Mouse (Mus musculus) NIH3T3 (cell line): ENCODE data around the gene Klhdc3.

Source experiments
- DNase-seq: peaks from one replicate; pipeline ENCODE4 v3.0.0-alpha.2; 2012; ENCODE audit warnings: low read depth

Klhdc3 gene

DNA sequence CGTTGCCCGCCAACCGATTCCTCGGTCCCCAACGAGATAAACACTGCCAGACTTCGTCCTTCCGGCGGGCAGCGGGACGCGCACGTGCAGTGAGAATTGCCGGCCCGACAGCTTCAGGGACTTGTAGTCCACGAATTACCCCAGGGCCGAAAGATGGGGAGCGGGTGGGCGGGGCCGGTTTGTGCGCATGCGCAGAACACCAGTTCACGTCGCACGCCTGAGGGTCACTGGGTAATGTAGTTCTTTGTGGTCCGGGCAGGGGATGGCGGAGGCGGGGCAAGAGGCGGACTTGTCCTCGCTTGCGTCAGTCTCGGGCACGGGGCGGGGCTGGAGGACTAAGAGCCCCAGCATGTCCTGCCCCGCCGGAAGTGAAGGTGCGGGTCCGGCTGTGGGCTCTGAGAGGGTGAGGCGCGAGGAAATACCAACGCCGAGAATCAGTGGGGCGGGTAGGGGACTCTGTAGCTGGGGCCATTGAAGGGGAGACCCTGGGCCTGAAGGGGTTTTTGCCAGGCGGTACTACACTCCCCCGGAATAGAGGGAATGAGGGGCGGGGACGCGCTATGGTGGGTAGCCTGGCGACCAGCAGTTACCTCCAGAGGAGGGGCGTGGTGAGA lies at the start of gene Klhdc3:
Klhdc3 (minus strand) TSS at position 155 of the 614 bp plus-strand sequence.
- peak; percentile 99 for DNase-seq

DNA sequence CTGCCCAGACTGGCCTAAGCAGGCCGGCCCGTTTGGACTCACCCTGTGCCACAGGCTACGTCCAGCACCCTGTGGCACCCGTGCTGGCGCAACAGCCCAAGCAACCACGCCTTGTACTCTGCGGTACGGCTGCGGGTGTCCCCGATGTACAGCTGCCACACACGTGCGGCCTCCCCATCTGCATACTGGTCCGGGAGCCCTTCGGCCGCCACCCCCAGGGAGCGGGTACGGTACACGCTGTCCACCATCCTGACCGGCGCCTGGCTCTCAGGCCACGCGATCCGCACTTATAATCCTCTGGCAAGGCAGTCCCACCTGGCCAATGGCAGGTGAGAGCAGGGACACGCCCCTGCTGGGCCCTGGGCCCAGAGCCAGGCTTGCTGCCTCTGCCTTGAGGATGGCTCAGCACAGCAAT lies 48.2 kb upstream of the Klhdc3 start, which contains the start of gene Gnmt:
Gnmt (minus strand) TSS at position 265 of the 415 bp plus-strand sequence.
- no peak for DNase-seq

DNA sequence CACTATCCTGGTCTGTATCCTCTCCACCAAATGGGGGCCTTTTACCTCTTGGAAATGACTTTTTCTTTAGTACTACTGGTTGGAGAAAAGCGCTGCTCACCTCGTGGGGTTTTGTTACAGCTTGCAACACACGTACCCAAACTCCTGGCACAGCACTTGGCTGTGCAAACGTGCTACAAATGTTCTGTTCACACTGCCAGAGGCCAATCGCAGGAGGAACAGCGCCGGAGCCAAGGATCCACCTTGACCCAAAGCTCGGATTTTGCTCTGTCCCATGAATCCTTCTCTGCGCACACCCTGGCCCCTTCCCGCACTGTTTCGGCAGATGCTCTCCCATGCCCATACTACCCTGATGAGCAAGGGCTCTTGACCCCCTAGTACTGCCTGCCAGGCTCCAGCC lies 47.8 kb upstream of the Klhdc3 start:
- DNase-seq = no peak

DNA sequence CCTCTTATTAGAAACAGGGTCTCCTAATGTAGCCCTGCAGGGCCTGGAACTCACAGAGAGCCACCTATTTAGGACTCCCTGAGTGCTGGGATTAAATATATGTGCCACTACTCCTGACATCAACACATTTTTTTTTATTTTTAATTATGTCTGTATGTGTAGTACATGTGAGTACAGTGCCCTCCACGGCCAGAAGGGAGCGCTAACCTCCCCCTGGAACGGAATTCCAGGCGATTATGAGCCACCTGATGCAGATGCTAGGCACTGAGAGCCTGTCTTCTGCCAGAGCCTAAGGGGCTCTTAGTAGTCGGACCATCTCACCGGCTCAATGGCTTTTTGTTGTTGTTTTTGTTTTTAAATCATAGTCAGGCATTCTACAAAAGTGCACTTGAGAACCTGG lies 47.3 kb upstream of the Klhdc3 start:
- peak; percentile 56 for DNase-seq

DNA sequence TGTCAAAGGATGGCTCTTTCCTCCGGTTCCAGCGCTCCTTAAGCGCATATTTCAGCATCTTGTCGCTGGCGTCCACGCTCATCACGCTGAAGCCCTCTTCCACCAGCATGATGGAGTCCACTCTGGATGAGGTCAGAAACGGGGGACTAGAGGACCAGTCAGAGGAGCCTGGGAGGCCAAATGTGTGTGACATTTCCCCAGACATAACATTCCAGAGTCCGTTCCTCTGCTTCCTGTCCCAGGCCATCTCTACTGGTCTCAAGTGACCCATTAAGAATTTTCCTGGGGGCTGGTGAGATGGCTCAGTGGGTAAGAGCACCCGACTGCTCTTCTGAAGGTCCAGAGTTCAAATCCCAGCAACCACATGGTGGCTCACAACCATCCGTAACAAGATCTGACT lies 46.6 kb upstream of the Klhdc3 start:
- no peak for DNase-seq

DNA sequence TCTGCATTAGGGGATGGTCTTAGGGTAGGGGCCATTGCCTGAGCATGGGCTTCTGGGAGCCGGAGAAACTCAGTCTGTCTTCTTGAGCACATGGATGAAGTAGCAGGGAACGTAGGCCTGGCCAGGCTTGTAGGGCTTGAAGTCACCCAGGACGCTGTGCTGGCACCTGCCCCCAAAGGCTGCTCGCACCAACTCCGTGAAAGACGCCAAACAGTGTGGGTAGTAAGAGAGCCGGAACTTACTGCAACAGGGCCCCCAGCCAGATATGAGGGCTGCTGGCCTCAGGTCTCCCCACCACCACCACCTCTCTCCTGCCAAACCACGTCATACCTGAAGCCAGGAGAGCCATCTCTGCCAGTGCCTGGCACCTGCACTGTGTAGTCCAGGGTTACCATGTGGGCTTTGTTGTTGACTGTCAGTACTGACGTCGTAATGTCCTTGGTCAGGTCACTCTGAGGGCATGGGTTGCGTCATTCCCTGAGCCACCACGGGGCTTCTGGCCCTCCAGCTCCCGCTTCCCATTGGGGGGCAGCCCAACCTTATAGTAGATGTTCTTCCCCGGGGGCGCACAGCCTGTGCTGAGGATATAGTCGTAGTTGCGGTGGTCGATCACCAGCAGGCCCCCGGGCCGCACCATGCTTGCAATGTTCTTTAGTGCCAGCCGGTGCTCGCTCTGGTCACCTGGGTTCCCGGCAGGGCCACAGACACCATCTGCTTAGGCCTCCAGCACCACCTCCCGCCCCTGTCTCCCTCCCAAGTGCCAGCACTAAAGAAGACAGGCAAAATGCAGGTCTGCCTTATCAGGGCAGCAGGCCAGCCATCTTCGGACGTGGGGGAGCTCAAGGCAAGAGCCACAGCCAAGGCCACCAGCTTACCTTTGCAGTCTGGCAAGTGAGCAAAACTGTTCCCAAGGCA lies 45.3 kb upstream of the Klhdc3 start:
- no peak for DNase-seq

DNA sequence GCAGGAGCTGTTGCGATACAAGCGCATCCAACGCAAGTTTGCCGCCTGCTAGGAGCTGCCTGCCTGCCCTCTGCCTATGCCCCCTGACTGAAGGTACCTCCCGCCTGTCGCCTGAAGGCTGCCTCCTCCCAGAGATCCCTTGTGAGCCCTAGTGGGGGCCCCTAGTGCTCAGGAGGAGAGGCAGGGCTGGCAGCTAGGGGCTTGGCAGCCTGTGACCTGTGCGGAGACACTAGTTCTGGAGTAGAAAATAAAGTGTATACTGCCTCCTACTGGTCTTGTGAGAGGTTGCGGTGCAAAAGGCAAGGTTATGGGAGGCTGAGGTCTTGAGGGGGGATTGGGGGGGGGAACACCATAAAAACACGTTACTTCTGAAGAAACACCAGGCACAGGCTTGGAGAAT lies 44.6 kb upstream of the Klhdc3 start:
- DNase-seq = peak; percentile 72

DNA sequence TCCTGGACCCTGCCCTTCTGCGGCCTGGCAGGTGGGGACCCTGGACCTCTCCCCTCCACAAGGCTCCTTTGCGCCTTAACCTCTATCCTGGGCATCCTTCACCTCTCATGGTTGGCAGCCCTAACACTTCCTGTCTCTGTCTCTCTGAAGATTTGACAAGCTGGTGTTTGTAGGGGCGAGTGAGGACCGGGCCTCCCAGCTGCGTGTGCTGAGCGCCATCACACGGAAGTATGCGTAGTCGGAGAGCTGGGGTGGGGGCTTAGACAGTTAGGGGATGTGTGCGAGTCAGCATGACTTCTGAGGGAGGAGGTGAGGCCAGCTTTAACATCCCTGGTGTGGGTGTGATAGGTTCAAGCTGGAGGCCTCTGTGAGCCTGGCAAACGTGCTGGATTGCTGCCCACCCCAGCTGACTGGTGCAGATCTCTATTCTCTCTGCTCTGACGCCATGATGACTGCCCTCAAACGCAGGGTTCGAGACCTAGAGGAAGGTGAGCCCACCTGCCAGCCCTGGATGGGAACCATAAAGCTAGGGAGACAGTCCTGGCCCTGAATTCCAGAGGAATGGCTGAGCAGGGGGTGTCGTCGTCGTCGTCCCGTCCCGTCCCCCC lies 43.9 kb upstream of the Klhdc3 start:
- DNase-seq = no peak

DNA sequence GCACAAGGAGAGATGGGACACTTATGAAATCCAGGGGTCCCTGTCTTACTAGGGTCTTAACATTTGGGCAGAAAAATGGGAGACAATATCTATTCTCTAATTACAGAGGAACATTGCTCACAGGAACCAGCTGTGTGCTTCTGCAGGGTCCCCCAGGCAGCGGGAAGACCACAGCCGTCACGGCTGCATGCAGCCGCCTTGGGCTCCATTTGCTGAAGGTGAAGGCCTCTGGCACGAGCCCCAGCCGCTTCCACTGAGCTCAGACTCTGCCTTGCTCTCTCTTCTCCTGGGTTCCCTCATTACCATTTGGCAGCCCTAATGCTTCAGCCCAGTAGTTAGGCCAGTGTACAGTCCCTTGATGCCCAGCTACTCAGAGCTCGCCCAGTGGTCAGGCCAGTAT lies 40.4 kb upstream of the Klhdc3 start:
- no peak for DNase-seq

DNA sequence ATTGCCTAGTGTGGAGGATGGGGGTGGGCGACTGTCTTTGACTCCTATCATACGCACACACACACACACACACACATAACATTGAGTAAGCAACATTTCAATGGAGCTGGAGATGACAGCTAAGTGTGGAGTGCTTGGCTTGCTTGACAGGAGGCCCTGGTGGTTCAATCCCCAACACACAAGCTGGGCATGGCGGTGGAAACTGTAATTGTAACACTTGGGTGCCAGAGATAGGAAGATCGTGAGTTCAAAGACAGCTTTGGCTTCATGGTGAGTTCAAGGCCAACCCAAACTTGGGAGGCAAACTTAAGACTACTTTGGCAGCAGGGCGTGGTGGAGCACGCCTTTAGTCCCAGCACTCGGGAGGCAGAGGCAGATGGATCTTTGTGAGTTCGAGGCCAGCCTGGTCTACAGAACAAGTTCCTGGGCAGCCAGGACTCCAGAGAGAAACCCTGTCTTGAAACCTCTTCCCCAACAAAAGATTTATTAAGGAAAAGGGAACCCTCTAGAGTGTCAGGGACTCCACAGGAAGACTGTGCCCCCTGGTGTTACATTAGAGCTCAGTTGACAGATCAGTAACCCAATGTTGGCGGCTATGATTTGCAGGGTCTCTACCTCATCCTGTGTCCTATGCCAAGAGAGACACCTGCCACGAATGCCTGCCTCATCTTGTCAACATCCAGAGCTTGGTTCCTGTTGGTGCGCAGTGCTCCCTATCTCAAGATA lies 34.2 kb upstream of the Klhdc3 start:
- DNase-seq = no peak

DNA sequence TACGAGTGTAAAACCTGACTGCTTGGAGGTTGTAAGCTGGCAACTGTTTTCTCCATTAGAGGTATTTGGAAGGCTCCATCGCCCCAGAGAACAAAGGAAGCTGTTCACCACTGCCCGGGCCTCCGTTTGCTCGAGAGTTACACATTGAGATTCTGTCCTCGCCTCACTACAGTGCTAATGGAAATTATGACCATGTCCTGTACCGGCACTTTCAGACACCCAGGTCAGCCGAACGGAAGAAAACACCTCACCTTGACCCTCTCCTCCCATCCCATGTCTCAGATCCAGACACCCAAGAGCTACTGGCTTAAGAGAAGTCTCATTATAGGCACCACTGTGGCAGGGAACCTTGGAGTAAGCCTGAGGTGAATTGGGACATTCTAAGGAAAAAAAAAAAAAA lies 33.1 kb upstream of the Klhdc3 start:
- no peak for DNase-seq

DNA sequence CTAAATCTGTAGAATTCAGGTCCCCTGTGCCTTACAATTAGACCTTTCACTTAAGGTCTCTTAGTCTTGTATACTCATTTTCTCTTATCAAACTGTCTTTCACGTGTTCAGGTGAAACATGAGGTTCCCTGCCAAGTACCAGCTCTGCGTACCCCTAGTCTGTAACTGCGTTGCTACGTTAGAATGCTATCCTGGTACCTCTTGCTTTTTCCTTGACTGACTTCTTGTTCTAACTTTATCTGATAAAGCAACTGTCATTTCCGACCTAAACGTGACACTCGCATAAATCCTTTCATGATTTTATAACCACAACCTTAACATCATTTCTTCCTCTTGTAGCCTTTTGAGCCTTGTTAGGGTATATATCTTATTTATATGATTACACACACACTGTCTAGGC lies 31.7 kb upstream of the Klhdc3 start:
- DNase-seq = no peak

DNA sequence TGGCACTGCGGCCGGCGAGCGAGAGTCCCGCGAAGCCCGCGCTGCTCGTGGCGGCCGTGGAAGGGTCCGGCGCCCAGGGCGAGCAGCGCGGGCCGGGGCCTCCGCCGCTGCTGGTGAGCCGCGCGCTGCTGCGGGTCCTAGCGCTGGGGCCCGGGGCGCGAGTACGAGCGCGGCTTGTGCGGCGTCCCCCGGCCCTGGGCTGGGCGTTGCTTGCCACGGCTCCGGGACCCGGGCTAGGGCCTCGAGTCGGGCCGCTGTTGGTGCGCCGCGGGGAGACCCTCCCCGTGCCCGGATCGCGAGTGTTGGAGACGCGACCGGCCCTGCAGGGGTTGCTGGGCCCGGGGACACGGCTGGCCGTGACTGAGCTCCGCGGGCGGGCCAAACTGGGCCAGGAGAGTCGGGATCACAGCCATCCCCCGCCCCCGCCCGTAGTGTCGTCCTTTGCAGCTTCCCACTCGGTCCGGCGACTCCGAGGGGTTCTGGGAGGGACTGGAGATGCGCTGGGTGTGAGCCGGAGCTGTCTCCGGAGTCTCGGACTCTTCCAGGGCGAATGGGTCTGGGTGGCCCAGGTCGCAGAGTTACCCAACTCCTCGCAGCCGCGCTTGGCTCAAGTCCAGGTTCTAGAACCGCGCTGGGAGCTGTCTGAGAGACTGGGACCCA lies 31.0 kb upstream of the Klhdc3 start:
- DNase-seq = peak; percentile 76

DNA sequence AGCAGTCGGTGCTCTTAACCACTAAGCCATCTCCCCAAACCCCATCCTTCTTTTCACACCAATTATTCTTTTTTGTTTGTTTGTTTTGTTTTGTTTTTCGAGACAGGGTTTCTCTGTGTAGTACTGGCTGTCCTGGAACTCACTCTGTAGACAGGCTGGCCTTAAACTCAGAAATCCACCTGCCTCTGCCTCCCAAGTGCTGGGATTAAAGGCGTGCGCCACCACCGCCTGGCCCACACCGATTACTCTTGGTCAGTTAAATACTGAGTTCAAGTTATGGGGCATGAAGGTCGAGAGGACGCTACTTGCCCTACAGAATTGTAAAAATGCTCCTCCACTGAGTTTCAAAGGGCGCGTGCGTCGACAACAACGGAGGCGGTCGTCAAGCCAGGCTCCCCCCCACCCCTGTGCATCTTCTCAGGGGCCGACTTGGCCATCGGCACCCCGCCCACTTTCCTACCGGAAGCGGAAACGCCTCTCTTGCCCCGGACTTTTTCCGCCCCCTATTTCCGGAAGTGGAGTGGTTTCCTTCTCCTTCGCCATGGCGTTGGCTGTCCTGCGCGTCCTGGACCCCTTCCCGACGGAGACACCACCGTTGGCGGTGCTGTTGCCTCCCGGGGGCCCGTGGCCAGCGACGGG lies 30.4 kb upstream of the Klhdc3 start, which contains the start of gene Pex6:
Pex6 (plus strand) TSS at position 505 of the 639 bp plus-strand sequence.
- DNase-seq = peak; percentile 97

DNA sequence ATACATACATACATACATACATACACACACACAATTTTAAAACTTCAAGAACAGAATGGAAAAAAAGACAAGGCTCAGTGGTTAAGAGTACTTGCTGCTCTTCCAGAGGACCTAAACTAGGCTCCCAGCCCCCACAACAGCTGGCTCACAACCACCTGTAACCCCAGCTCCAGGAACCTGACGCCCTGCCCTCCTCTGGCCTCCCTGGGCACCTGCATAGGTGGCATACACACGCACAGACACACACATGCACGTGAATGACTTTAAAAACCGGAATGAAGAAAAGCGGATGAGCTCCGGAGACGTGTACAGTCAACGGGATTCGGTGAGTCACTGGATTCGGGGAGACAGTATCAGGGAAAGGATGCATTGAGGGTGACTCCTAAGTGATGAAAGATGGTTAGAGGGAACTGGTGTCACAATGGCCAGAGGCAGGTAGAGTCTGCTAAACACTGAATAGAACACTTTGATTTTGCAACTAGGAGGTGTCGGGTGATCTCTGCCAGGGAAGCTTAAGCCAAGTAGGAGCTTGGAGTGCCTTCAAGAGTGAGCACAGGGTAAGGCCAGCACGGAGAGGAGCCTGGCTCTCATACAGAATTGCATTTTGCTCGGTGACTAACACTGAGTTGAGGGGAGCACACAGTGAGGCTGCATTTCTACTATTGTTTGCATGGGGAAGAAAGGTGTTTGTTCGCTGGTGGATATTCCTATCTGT lies 25.8 kb upstream of the Klhdc3 start:
- no peak for DNase-seq

DNA sequence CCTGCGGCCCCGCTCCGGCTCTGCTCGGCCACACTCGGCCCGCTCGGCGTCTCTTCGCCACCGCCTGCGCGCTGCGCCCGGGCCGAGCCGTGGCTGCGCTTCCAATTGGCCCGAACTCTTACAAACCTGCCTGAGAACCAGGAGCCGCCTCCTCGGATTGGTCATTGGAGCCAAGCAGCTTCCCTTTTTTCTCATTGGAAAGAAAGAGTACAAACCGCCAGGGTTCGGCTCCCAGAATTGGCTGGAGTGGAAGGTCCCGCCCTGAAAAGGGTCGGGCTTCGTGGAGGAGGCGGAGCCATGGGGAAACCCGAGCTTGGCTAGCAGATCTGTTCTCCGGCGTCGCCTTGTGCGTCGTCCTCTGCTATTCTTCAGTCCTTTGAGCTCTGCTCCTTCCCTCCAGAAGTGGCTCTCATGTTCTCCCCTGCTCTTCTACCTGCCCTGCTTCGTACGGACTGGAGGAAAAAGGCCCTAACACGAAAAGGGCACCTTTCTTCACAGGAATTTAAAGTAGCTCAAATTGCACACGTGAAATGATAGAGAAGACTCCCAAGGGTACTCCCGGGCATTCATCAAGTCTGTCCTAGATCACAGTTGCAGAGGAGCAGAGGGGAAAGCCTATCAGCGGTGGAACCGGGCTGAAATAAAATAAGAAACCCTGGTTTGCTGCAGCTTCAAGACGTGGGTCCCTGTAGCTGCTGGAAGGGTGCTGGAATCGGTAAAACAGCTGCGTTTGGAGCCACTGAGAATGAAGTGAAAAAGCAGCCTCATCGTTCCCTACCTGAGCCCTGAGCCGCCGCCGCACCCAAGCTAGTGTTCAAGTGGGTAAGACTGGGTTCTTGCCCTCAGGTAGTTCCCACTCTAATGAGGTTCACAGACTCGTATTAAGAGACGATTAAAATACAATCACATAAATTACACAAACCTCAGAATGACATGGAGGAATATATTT lies 24.4 kb upstream of the Klhdc3 start, which contains the start of gene Ppp2r5d:
Ppp2r5d (minus strand) TSS at position 225 of the 949 bp plus-strand sequence.
- peak; percentile 98 for DNase-seq

DNA sequence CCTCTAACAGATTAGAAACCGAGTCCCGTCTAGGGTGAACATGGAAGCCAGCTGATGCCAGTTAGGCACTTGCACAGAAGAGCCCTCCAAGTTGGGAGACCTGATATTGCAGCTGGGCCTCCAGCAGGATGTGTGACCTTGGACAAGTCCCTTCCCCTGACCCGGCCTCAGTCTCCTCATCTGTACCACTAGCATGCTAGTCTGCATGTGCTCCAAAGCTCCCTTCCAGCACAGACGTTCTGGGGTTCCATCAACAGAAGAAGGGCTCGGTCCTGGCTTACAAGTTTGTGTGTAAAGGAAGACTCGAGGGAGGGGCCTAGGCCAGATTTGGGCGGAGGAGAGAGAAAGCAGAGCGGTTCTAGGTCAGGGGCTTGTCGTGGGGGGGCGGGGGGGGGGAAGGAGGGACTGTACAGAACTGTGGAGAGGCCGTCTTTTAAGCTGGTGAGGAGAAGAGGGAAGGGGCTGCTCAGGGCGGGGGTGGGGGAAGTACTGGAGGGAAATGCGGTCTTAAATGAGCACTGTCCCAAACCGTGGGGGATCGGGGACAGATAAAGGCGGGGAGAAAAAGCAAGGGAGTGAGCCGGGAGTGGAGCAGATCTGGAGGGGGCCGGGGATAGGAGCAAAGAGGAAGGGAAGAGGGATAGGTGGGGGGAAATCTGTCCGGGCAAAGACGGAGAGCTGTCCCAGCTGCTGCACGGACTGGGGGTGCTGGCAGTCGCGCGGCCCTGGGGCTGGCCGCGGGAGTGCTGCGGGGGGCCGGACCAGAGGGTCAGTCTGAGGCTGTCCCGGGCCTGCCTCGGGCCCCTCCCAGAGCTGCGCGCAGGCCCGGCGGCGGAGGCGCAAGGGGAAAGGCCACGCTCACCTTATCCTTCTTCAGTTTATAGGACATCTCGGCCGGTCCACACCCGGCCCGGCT lies 23.5 kb upstream of the Klhdc3 start:
- peak; percentile 38 for DNase-seq

DNA sequence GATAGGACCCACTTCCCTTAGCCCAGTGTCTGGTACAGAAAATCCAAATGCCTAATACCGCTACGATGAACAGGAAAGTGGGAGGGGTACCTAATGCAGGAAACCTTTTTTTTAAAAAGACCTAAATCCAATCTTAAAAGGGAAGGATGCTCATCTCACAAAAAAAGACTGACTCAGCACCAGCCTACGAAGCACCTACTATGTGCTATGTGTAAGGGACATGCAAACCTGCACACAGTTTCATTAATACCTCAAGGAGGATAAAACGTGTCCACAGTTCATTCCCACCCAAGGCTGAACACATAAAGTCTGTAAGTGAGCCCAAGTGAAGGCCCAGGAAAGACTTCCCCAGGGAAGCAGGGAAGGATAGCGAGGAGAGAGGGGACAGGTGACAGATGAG lies 21.8 kb upstream of the Klhdc3 start:
- no peak for DNase-seq
